Mouse (Mus musculus) 3134 (cell line): Measurements from ENCODE around the gene H2-Ob.
A peak's percentile ranks its signal among the peaks of the same experiment; 100 is the strongest.
"Not testable (repeated sequence)": the region's sequence is repeated elsewhere in the genome, so short reads cannot be mapped to it uniquely, and the experiment has no call there.

Experiments used
- DNase-seq: peaks from one replicate; pipeline ENCODE4 v3.0.0-alpha.2; 2011; ENCODE audit warnings: low spot score; ENCODE audit not compliant: insufficient read length; ENCODE audit errors: extremely low read depth

The H2-Ob gene

DNA sequence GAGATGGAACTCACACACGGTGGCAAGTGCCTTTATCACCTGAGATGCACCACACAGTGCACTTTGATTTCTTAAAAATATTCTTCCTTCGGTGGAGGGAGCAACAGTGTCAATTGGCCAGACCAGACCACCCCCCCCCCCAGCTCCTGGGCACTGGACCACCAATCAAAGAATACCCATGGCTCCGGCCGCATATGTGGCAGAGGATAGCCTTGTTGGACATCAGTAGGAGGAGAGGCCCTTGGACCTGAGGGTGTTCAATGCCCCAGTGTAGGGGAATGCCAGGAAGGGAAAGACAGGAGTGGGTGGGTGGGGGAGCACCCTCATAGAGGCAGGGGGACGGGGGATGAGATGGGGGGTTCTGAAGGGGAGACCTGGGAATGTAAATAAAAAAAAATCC, 32.0 kb upstream of the H2-Ob start:
- DNase-seq = no peak

- DNase-seq = no peak
Observed at GRCm38 (mm10) chr17:34207456-34207855, 31.2 kb upstream of the H2-Ob start.

- no peak for DNase-seq
Observed at GRCm38 (mm10) chr17:34207866-34208265, 30.8 kb upstream of the H2-Ob start.

DNA sequence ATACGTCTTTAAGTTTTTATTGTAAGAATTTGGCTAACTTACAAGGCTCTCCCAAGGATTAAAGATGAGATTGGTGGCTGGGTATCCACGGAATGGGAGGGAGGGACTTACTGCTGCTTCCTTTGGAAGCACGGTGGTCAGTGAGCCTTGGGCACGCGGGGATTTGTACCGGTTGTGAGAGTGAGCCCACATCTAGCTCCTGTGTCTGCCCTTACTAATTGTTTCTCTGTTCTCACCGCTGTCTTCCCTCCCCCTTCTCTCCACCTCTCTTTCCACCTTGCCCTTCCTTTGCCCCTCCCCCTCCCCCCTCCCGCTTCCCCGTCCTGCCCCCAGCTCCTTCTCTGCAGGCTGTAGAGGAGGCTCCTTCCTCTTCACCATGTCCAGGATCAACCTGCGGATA, 30.3 kb upstream of the H2-Ob start:
- DNase-seq = no peak

DNA sequence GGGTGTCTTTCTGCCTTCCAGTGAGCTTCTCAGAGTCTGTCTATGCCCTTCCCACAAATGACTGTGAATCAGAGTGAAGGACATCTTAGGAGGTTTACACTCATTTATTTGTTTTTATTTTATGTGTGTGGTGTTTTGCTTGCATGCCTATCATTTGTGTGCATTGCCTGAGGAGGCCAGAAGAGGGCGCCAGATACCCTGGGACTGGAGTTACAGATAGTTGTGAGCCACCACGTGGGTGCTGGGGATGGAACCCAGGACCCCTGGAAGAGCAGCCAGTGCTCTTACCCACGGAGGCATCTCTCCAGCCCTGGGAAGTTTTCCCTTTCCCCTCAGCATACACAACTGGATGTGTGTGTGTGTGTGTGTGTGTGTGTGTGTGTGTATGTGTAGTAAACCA, 29.0 kb upstream of the H2-Ob start:
- no peak for DNase-seq

DNA sequence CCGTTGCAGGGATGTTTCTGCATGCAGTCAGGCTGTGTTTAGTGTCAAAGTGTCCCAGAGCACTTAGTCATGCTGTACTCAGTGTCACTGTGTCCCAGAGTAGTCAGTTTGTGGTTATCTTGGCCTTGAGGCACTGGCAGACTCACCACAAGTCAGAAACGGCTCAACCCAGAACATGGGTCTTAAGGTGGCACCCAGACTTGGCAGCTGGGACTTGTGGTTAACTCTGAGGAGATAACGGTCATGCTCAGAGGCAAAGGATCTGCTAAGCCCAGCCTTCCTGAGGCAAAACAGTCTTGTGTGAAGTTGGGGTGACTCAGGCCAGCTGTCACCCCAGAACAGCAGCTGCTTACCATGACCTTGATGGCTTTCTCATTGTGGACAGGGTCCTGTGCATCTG, 28.1 kb upstream of the H2-Ob start:
- DNase-seq = peak; percentile 74

DNA sequence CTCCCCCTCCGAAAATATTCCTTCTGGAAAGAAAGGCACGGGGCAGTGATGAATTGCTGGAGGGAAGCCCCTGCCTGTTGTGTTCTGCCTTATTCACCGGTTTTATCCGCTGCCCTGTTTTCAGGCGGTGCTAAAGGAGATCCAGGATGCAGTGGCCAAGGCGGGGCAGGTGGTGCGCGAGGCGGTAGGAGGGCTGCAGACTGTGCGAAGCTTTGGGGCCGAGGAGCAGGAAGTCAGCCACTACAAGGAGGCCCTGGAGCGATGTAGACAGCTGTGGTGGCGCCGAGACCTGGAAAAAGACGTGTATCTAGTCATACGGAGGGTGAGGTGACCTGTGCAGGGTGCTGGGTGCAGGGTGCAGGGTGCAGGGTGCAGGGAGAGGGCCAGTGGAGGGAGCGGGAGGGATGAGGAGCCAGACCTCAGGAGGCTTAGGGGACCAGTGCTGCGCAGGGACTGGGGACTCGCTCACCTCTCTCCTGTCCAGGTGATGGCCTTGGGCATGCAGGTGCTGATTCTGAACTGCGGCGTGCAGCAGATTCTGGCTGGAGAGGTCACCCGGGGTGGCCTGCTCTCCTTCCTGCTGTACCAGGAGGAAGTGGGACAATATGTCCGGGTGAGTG, 26.8 kb upstream of the H2-Ob start:
- DNase-seq = no peak

- no peak for DNase-seq
Observed at GRCm38 (mm10) chr17:34213936-34214335, 24.8 kb upstream of the H2-Ob start.

- DNase-seq = no peak
Observed at GRCm38 (mm10) chr17:34215176-34215575, 23.5 kb upstream of the H2-Ob start.

DNA sequence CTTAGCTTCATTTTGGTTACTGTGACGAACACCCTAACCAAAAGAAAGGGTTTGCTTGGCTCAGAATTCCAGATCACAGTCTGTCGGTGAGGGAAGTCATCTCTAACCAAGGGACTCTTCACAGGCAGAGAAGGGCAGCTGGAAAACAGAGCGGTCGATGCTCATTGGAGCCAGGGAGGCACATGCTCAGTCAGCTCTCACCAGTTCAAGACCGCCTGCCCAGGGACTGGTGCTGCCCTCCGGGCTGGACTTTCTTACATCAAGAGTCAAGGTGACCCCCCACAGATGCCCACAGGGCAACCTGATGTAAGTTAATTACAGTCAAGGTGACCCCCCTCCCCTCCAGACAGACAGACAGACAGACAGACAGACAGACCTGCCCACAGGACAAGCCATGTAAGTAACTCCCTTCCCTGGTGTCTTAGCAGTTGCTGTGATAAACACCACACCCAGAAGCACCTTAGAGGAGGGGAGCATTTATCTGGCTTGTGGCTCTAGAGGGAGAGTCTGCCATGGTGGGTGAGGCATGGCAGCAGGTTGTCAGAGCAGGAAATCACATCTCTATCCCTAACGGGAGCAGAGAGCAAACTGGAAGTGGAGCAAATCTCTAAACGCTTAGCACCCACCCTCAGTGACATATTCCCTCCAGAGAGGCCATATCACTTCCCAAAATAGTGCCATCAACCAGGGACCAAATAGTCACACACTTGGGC, 21.3 kb upstream of the H2-Ob start:
- DNase-seq = no peak

GRCm38 (mm10) chr17:34217986-34218385, 20.7 kb upstream of the H2-Ob start:
- no peak for DNase-seq

GRCm38 (mm10) chr17:34218675-34219074, 20.0 kb upstream of the H2-Ob start:
- DNase-seq = peak; percentile 34

DNA sequence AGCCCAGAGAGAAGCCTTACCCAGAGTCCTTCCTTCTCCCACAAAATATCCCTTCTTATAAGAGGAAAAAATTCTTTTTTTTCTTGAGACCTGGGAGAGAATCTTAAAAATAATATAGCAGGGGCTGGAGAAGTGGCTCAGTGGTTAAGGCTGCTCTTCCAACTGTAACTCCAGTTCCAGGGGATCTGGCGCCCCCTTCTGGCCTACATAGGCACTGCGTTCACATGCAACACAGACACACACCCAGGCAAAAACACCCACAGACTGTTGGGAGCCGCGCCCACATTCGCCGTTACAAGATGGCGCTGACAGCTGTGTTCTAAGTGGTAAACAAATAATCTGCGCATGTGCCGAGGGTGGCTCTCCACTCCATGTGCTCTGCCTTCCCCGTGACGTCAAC, 19.6 kb upstream of the H2-Ob start:
- not testable (repeated sequence) for DNase-seq

DNA sequence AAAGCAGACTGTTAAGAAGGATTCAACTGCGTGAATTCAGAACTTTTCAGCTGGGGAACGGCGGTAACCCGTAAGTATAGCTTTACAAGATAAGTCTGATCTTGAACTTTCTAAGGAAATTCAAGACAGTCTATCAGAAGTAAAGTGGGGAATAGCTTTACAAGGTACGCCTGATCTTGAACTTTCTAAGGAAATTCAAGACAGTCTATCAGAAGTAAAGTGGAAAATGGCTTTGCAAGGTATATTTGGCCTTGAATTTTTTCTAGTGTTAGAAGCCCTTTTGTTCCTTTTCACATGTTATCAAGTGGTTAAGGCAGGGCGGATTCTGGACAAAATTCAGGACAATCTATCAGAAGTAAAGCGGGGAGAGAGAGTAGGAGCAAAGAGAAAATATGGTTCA, 18.9 kb upstream of the H2-Ob start:
- DNase-seq = not testable (repeated sequence)

DNA sequence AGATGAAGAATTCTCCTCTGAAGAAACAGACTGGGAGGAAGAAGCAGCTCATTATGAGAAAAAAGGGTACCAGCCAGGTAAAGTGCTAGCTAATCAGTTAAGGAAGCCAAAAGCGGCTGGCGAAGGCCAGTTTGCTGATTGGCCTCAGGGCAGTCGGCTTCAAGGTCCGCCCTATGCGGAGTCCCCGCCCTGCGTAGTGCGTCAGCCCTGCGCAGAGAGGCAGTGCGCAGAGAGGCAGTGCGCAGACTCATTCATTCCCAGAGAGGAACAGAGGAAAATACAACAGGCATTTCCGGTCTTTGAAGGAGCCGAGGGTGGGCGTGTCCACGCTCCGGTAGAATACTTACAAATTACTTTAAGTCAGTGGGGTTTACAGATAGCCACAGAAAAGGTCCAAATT, 18.3 kb upstream of the H2-Ob start:
- DNase-seq = not testable (repeated sequence)

GRCm38 (mm10) chr17:34224816-34225215, 13.9 kb upstream of the H2-Ob start:
- no peak for DNase-seq

DNA sequence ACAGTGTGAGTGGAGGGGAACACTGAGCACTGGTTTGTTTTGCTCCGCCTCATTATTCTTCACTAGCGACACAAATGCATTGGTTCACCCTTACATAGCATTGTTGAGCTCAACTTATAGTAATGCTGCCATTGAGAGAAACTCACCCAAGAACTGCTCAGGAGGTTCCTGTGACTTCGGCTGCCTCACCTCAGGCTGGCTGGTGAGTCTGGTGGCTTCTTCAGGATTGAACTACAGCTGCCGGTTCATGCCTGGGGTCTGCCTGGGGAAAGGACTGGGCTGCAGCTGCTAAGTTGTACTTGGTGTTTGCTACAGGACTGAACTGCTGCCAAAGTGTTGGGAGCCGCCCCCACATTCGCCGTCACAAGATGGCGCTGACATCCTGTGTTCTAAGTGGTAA, 13.3 kb upstream of the H2-Ob start:
- DNase-seq = no peak

GRCm38 (mm10) chr17:34225911-34226310, 12.8 kb upstream of the H2-Ob start:
- DNase-seq = not testable (repeated sequence)

DNA sequence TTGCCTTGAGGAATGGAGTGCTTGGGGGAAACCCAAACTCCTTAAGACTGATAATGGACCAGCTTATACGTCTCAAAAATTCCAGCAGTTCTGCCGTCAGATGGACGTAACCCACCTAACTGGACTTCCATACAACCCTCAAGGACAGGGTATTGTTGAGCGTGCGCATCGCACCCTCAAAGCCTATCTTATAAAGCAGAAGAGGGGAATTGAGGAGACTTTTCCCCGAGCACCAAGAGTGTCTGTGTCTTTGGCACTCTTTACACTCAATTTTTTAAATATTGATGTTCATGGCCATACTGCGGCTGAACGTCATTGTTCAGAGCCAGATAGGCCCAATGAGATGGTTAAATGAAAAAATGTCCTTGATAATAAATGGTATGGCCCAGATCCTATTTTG, 7.7 kb upstream of the H2-Ob start:
- DNase-seq = not testable (repeated sequence)

DNA sequence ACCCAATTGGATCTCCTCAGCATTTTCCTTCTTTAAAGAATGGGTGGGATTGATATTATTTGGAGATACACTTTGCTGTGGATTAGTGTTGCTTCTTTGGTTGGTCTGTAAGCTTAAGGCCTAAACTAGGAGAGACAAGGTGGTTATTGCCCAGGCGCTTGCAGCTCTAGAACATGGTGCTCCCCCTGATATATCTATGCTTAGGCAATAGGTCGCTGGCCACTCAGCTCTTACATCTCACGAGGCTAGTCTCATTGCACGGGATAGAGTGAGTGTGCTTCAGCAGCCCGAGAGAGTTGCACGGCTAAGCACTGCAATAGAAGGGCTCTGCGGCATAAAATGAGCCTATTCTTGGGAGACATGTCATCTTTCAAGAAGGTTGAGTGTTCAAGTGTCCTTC, 6.7 kb upstream of the H2-Ob start:
- DNase-seq = not testable (repeated sequence)

- peak; percentile 53 for DNase-seq
Observed at GRCm38 (mm10) chr17:34234926-34235325, 3.8 kb upstream of the H2-Ob start.

- no peak for DNase-seq
Observed at GRCm38 (mm10) chr17:34236691-34237090, 2.0 kb upstream of the H2-Ob start.

DNA sequence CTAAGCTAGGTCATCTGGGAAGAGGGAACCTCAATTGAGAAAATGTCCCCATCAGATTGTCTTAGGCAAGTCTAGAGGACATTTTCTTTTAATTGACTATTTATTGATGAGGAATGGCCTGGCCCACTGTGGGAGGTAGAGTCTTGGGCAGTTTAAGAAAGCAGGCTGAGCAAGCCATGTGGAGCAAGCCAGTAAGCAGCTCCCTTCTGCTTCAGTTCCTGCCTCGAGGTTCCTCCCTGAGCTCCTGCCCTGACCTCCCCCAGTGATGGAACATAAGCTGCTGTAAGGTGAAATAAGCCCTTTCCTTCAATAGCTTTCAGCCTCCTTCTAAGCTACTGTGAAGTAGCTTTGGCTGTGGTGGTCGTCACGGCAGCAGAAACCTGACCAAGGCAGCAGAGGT, 962 bp upstream of the H2-Ob start:
- DNase-seq = no peak
